Mouse (Mus musculus) E14TG2a.4 (cell line): ENCODE measurements around the gene Nle1.

Source experiments
- CTCF ChIP-seq: conservative IDR thresholded peaks from 2 replicates; pipeline ENCODE4 v1.5.1; 2014; ENCODE audit warnings: low read length
- NANOG ChIP-seq: IDR thresholded peaks from 2 replicates; pipeline ENCODE4 v1.6.1; 2014; ENCODE audit warnings: borderline replicate concordance, low read length, mixed read lengths

- no peak for TF ChIP-seq CTCF
- no peak for TF ChIP-seq NANOG
Observed at GRCm38 (mm10) chr11:82954631-82955030, 46.4 kb upstream of the Nle1 start.
